Mouse (Mus musculus) heart, embryonic 14.5 days (tissue): ENCODE results near the gene Tekt4. TPM values are rescaled to one million over a fixed set of nuclear protein-coding genes. Genes with fewer than 3 reads are reported as not detected.

Source experiments
- ATAC-seq: fragments of 200-750 bp; cut with Nextera tagmentation; 2 replicates; pipeline ENCODE4 v1.8.0; 2017; ENCODE audit warnings: low read depth, moderate TSS enrichment; ENCODE audit not compliant: insufficient number of reproducible peaks, insufficient read depth, low FRiP score
- H3K27ac ChIP-seq, 2 experiments: fragments of 200-500 bp in 1 of 2; fragments of 300-500 bp in 1 of 2; sonication (generic) in 1 of 2; replicated peaks in 1 of 2; 2 replicates each; pipeline ENCODE4 v1.5.1; 2012 to 2014; ENCODE audit warnings: low read depth in 2 of 2, low read length in 2 of 2, control low read depth in 1 of 2, mild to moderate bottlenecking in 1 of 2, mixed read lengths in 1 of 2; ENCODE audit not compliant: control insufficient read depth in 1 of 2, insufficient read depth in 1 of 2
- H3K27me3 ChIP-seq: fragments of 300-500 bp; sonication (generic); 2 replicates; pipeline ENCODE4 v1.6.1; 2014; ENCODE audit warnings: mild to moderate bottlenecking, low read length, control low read depth; ENCODE audit not compliant: control insufficient read depth, insufficient read depth
- H3K36me3 ChIP-seq: fragments of 300-500 bp; sonication (generic); 2 replicates; pipeline ENCODE4 v1.6.1; 2014; ENCODE audit warnings: mild to moderate bottlenecking, control low read depth, low read length, mixed read lengths; ENCODE audit not compliant: control insufficient read depth, insufficient read depth
- H3K4me1 ChIP-seq, 2 experiments: fragments of 200-500 bp in 1 of 2; fragments of 300-500 bp in 1 of 2; sonication (generic) in 1 of 2; 2 replicates each; pipeline ENCODE4 v1.6.1; 2012 to 2014; ENCODE audit warnings: low read length in 2 of 2, control low read depth in 1 of 2, mixed read lengths in 1 of 2; ENCODE audit not compliant: control insufficient read depth in 2 of 2, insufficient read depth in 2 of 2
- H3K4me2 ChIP-seq: fragments of 300-500 bp; sonication (generic); 2 replicates; pipeline ENCODE4 v1.6.1; 2014; ENCODE audit warnings: mild to moderate bottlenecking, low read length
- H3K4me3 ChIP-seq, 2 experiments: fragments of 200-500 bp in 1 of 2; fragments of 300-500 bp in 1 of 2; sonication (generic) in 1 of 2; 2 replicates each; pipeline ENCODE4 v1.5.1; 2012 to 2014; ENCODE audit warnings: low read length in 2 of 2, mild to moderate bottlenecking in 2 of 2, control low read depth in 1 of 2, low read depth in 1 of 2, moderate library complexity in 1 of 2; ENCODE audit not compliant: control insufficient read depth in 1 of 2, insufficient read depth in 1 of 2
- H3K9ac ChIP-seq: fragments of 300-500 bp; sonication (generic); 2 replicates; pipeline ENCODE4 v1.6.1; 2014; ENCODE audit warnings: mild to moderate bottlenecking, low read length
- H3K9me3 ChIP-seq: fragments of 300-500 bp; sonication (generic); 2 replicates; pipeline ENCODE4 v1.6.1; 2016; ENCODE audit warnings: low read length, control low read depth; ENCODE audit not compliant: control insufficient read depth
- WGBS: fragments of 180-500 bp; shearing (Covaris S2); extraction: QIAGEN DNeasy Blood & Tissue Kit; methylation state at CpG from one replicate; pipeline ENCODE4 v1.1.7; 2014; 5-methylcytosine and 5-hydroxymethylcytosine counted together
- polyA plus RNA-seq: library from polyadenylated mRNA; unstranded; fragments of >200 nt; fragmentation: Nextera tagmentation; extraction: Ambion mirVana; gene quantifications from 2 replicates; pipeline ENCODE4 v1.2.1, GENCODE M21; 2014

Gene Tekt4
- polyA plus RNA-seq, 1 experiment from 2014 or later = 0.47 TPM

GRCm38 (mm10) chr17:25508860-25509577 lies 54.6 kb downstream of the Tekt4 start:
- no peaks in the 10 kb centered on the region for H3K4me1 ChIP-seq
- no peak overlapping the region for H3K27ac ChIP-seq
- WGBS = 52% methylated on average over 7 of the region's 7 CpGs
- H3K4me3 ChIP-seq = no peak overlapping the region
- H3K4me2 ChIP-seq = no peak overlapping the region
- ATAC-seq = no peak
- H3K9ac ChIP-seq = no peak overlapping the region
- 0 out of 2 replicates have a peak, but pooled peaks cover 2% of the 10 kb centered on the region for H3K9me3 ChIP-seq
- H3K27me3 ChIP-seq = no peaks in the 10 kb centered on the region
- H3K36me3 ChIP-seq = no peaks in the 10 kb centered on the region

GRCm38 (mm10) chr17:25510074-25510830 lies 55.8 kb downstream of the Tekt4 start:
- WGBS = 68% methylated on average over 10 of the region's 10 CpGs
- Histone ChIP-seq H3K27me3 (no peaks in the 10 kb centered on the region), H3K9ac (no peak overlapping the region), H3K27ac (no peak overlapping the region), H3K4me3 (no peak overlapping the region), H3K9me3 (0 out of 2 replicates have a peak, but pooled peaks cover 4% of the 10 kb centered on the region), H3K4me2 (no peak overlapping the region), H3K36me3 (no peaks in the 10 kb centered on the region), H3K4me1 (no peaks in the 10 kb centered on the region)
- no peak for ATAC-seq

- Histone ChIP-seq H3K9me3 (0 out of 2 replicates have a peak, but pooled peaks cover 4% of the 10 kb centered on the region), H3K4me2 (no peak overlapping the region), H3K36me3 (no peaks in the 10 kb centered on the region), H3K9ac (no peak overlapping the region), H3K27ac (no peak overlapping the region), H3K4me1 (peaks cover 3 to 5% of the 10 kb centered on the region in 2 experiments; a peak in 1 of 4 replicates), H3K4me3 (no peak overlapping the region), H3K27me3 (no peaks in the 10 kb centered on the region)
- no peak for ATAC-seq
- WGBS = 83% methylated on average over 3 of the region's 3 CpGs
Observed at GRCm38 (mm10) chr17:25511876-25512275, 57.5 kb downstream of the Tekt4 start.

- no peak overlapping the region for H3K4me3 ChIP-seq
- H3K9me3 ChIP-seq = 0 out of 2 replicates have a peak, but pooled peaks cover 4% of the 10 kb centered on the region
- no peaks in the 10 kb centered on the region for H3K27me3 ChIP-seq
- H3K9ac ChIP-seq = no peak overlapping the region
- 90% methylated on average over 2 of the region's 2 CpGs for WGBS
- ATAC-seq = no peak
- H3K36me3 ChIP-seq = no peaks in the 10 kb centered on the region
- no peak overlapping the region for H3K27ac ChIP-seq
- peaks cover 3 to 5% of the 10 kb centered on the region in 2 experiments; a peak in 1 of 4 replicates for H3K4me1 ChIP-seq
- no peak overlapping the region for H3K4me2 ChIP-seq
Observed at GRCm38 (mm10) chr17:25514055-25514454, 59.6 kb downstream of the Tekt4 start.

GRCm38 (mm10) chr17:25516315-25516714 lies 61.9 kb downstream of the Tekt4 start:
- H3K9ac ChIP-seq = no peak overlapping the region
- no peak for ATAC-seq
- no peak overlapping the region for H3K4me2 ChIP-seq
- H3K9me3 ChIP-seq = 0 out of 2 replicates have a peak, but pooled peaks cover 4% of the 10 kb centered on the region
- no peak overlapping the region for H3K27ac ChIP-seq
- H3K4me3 ChIP-seq = no peak overlapping the region
- WGBS = 19% methylated on average over 5 of the region's 5 CpGs
- H3K36me3 ChIP-seq = no peaks in the 10 kb centered on the region
- H3K27me3 ChIP-seq = no peaks in the 10 kb centered on the region
- peaks cover 3 to 5% of the 10 kb centered on the region in 2 experiments; a peak in 1 of 4 replicates for H3K4me1 ChIP-seq

- Histone ChIP-seq H3K4me3 (no peak overlapping the region), H3K9ac (no peak overlapping the region), H3K4me2 (no peak overlapping the region), H3K9me3 (0 out of 2 replicates have a peak, but pooled peaks cover 4% of the 10 kb centered on the region), H3K27me3 (no peaks in the 10 kb centered on the region), H3K36me3 (no peaks in the 10 kb centered on the region), H3K4me1 (peaks cover 3 to 5% of the 10 kb centered on the region in 2 experiments; a peak in 1 of 4 replicates), H3K27ac (no peak overlapping the region)
- 88% methylated on average over 17 of the region's 17 CpGs for WGBS
- no peak for ATAC-seq
Observed at GRCm38 (mm10) chr17:25518144-25518543, 63.7 kb downstream of the Tekt4 start.

- H3K9me3 ChIP-seq = no peaks in the 10 kb centered on the region
- no peaks in the 10 kb centered on the region for H3K36me3 ChIP-seq
- no peak overlapping the region for H3K4me2 ChIP-seq
- H3K27ac ChIP-seq = no peak overlapping the region
- no peak for ATAC-seq
- no peak overlapping the region for H3K4me3 ChIP-seq
- peaks cover 3 to 5% of the 10 kb centered on the region in 2 experiments; a peak in 1 of 4 replicates for H3K4me1 ChIP-seq
- 80% methylated on average over 5 of the region's 5 CpGs for WGBS
- no peaks in the 10 kb centered on the region for H3K27me3 ChIP-seq
- no peak overlapping the region for H3K9ac ChIP-seq
Observed at GRCm38 (mm10) chr17:25519511-25519910, 65.1 kb downstream of the Tekt4 start.
